Mouse (Mus musculus): ENCODE data around the gene Mrpl24.

GRCm38 (mm10) chr3:87929341-87930077, 10.2 kb downstream of the Mrpl24 start:
- TF ChIP-seq GATA1 (IDR thresholded peaks at IDR 0.05; ENCODE audit: low read length) (no peak), TAL1 (IDR thresholded peaks at IDR 0.05; ENCODE audit: low read length) (no peak)
